Mouse (Mus musculus): ENCODE measurements around the gene Smarcal1. TPM values are rescaled to one million over a fixed set of nuclear protein-coding genes. Genes with fewer than 3 reads are reported as not detected.

Smarcal1 gene
- polyA plus RNA-seq, 1 experiment from 2014 or later, result 26.9 TPM

- H3K27me3 ChIP-seq, result no peaks in the 10 kb centered on the region
- H3K4me1 ChIP-seq, result peaks cover 13% of the 10 kb centered on the region; the same call in 1 of the 2 replicates
- H3K27ac ChIP-seq (replicated peaks), result peak overlapping the region; percentile 74
- WGBS, result 62% methylated on average over 20 of the region's 20 CpGs
- H3K36me3 ChIP-seq, result peaks cover 52% of the 10 kb centered on the region
- no peak overlapping the region for H3K4me3 ChIP-seq
- ATAC-seq (replicated peaks), result peak; percentile 77
- H3K9me3 ChIP-seq, result no peaks in the 10 kb centered on the region
- no peak overlapping the region for H3K9ac ChIP-seq (replicated peaks)
- H3K4me2 ChIP-seq (replicated peaks), result no peak overlapping the region
Measured at GRCm38 (mm10) chr1:72593340-72593951, 10.4 kb downstream of the Smarcal1 start.

GRCm38 (mm10) chr1:72595686-72596085 is 12.6 kb downstream of the Smarcal1 start:
- Histone ChIP-seq H3K36me3 (peaks cover 47% of the 10 kb centered on the region), H3K4me3 (no peak overlapping the region), H3K27ac (replicated peaks) (no peak overlapping the region), H3K9ac (replicated peaks) (no peak overlapping the region), H3K4me1 (peaks cover 22% of the 10 kb centered on the region), H3K4me2 (replicated peaks) (no peak overlapping the region), H3K9me3 (no peaks in the 10 kb centered on the region), H3K27me3 (no peaks in the 10 kb centered on the region)
- no peak for ATAC-seq (replicated peaks)
- 93% methylated on average over 12 of the region's 12 CpGs for WGBS

GRCm38 (mm10) chr1:72596231-72596630 is 13.2 kb downstream of the Smarcal1 start:
- no peak overlapping the region for H3K9ac ChIP-seq (replicated peaks)
- peaks cover 22% of the 10 kb centered on the region for H3K4me1 ChIP-seq
- WGBS, result 81% methylated on average over 5 of the region's 5 CpGs
- H3K27ac ChIP-seq (replicated peaks), result no peak overlapping the region
- H3K27me3 ChIP-seq, result no peaks in the 10 kb centered on the region
- no peaks in the 10 kb centered on the region for H3K9me3 ChIP-seq
- H3K4me2 ChIP-seq (replicated peaks), result no peak overlapping the region
- no peak for ATAC-seq (replicated peaks)
- no peak overlapping the region for H3K4me3 ChIP-seq
- peaks cover 48% of the 10 kb centered on the region for H3K36me3 ChIP-seq

DNA sequence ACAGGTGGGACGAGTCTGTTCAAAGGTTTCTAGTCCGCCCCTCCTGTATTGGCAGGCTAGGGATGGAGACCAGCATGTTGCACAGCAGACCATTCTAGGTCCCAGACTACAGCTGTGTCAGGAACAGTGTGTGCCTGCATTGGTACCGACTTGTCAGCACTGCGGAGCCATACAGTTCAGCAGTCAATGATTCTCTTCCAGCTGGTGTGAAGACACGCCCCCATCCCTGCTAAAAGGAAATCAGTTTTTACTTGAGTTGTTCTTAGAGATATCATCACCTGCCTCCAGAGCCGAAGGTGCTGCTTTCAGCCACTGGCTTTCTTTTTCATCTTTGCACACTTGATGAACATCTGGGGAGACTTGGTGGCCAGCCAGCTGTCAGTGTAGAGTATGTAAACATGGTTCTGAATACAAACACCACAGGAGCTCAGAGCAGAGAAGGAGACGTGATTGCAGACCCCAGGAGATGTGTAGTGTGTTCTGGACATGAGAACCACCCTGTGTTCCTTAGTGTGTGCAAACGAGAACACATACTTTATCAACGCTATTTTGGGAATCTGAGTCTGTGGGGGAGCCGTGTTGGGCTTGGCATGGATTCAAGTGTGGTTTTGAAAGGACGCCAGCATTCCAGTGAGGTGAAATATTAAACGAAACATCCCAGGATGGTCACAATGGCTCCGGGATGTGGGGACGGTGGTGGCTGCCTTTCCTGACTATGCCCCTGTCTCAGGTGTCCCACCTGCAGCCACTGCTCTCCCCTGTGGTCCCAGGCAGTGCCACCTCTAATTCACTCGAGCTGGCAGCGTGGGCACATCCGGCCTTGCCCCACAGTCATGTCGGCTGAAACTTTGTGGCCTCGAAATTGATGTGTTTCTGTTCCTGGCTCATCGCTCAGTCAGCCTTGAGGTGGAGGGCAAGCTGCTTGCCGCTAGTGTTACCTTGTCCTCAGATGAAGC is 16.4 kb downstream of the Smarcal1 start:
- Histone ChIP-seq H3K27me3 (no peaks in the 10 kb centered on the region), H3K4me2 (replicated peaks) (no peak overlapping the region), H3K4me3 (no peak overlapping the region), H3K36me3 (peaks cover 41% of the 10 kb centered on the region), H3K9me3 (no peaks in the 10 kb centered on the region), H3K27ac (replicated peaks) (no peak overlapping the region), H3K9ac (replicated peaks) (no peak overlapping the region), H3K4me1 (peaks cover 9% of the 10 kb centered on the region)
- no peak; the same call in 1 of the 2 replicates for ATAC-seq (replicated peaks)
- WGBS, result 60% methylated on average over 21 of the region's 21 CpGs

DNA sequence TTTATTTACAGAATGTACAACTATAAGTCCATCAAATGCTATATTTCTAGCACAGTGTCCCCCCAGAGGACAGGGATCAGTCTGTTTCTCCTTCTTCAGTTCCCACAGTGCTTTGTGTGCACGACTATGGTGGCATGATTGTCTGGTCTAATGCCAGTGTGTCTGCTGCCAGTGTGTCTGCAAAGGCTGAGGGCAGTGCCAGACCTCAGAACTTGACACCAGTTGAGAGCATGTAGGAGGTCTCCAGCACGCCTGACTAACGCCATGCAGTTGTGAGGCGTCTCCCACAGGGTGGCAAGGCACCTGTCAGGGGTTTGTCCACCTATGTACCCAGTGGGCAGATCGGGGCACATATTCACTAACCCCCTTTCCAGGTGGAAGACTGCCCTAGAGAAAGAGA is 17.7 kb downstream of the Smarcal1 start:
- Histone ChIP-seq H3K4me3 (no peak overlapping the region), H3K9ac (replicated peaks) (no peak overlapping the region), H3K36me3 (peaks cover 38% of the 10 kb centered on the region), H3K4me1 (peaks cover 9% of the 10 kb centered on the region), H3K27me3 (no peaks in the 10 kb centered on the region), H3K27ac (replicated peaks) (no peak overlapping the region), H3K9me3 (no peaks in the 10 kb centered on the region), H3K4me2 (replicated peaks) (no peak overlapping the region)
- 75% methylated on average over 5 of the region's 5 CpGs for WGBS
- 0 out of 2 replicates have a peak, but pooled peaks have one; percentile 20 for ATAC-seq (replicated peaks)

- Histone ChIP-seq H3K4me2 (replicated peaks) (no peak overlapping the region), H3K36me3 (peaks cover 39% of the 10 kb centered on the region), H3K9me3 (no peaks in the 10 kb centered on the region), H3K27ac (replicated peaks) (no peak overlapping the region), H3K27me3 (no peaks in the 10 kb centered on the region), H3K4me1 (peaks cover 9% of the 10 kb centered on the region), H3K4me3 (no peak overlapping the region), H3K9ac (replicated peaks) (no peak overlapping the region)
- no peak; the same call in 1 of the 2 replicates for ATAC-seq (replicated peaks)
- WGBS, result 91% methylated on average over 7 of the region's 7 CpGs
Measured at GRCm38 (mm10) chr1:72601233-72601632, 18.2 kb downstream of the Smarcal1 start.

GRCm38 (mm10) chr1:72602186-72602585 is 19.1 kb downstream of the Smarcal1 start:
- H3K9ac ChIP-seq (replicated peaks), result no peak overlapping the region
- no peaks in the 10 kb centered on the region for H3K9me3 ChIP-seq
- H3K36me3 ChIP-seq, result peaks cover 33% of the 10 kb centered on the region
- no peak overlapping the region for H3K4me2 ChIP-seq (replicated peaks)
- H3K4me1 ChIP-seq, result peaks cover 9% of the 10 kb centered on the region
- H3K4me3 ChIP-seq, result no peak overlapping the region
- no peak overlapping the region for H3K27ac ChIP-seq (replicated peaks)
- H3K27me3 ChIP-seq, result no peaks in the 10 kb centered on the region
- no peak for ATAC-seq (replicated peaks)
- whole genome bisulfite sequencing, result 87% methylated on average over 5 of the region's 5 CpGs

DNA sequence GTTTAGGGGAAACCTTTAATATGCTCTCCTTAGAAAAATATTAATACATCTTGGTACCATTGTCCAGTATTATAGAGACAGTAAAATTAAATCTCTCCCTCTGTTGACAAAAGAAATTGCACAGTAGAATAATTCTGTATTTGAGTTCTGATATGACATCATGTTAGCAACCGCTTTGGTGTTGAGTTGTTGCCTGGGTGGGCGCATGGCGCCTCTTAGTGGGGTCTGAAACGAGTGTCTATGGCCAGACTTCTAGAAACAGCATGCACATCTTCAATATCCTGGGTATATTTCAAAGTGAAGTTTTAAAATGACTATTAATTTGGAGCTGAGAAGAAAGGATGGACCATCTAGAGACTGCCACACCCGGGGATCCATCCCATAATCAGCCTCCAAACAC is 19.8 kb downstream of the Smarcal1 start:
- Histone ChIP-seq H3K9ac (replicated peaks) (no peak overlapping the region), H3K4me1 (peaks cover 9% of the 10 kb centered on the region), H3K9me3 (no peaks in the 10 kb centered on the region), H3K27ac (replicated peaks) (no peak overlapping the region), H3K4me3 (no peak overlapping the region), H3K36me3 (peaks cover 31% of the 10 kb centered on the region), H3K27me3 (no peaks in the 10 kb centered on the region), H3K4me2 (replicated peaks) (no peak overlapping the region)
- ATAC-seq (replicated peaks), result no peak
- WGBS, result 90% methylated on average over 5 of the region's 5 CpGs

- Histone ChIP-seq H3K4me1 (no peaks in the 10 kb centered on the region), H3K9ac (replicated peaks) (no peak overlapping the region), H3K4me2 (replicated peaks) (no peak overlapping the region), H3K27ac (replicated peaks) (no peak overlapping the region; the same call in 1 of the 2 replicates), H3K36me3 (peaks cover 35% of the 10 kb centered on the region), H3K27me3 (no peaks in the 10 kb centered on the region), H3K4me3 (no peak overlapping the region), H3K9me3 (no peaks in the 10 kb centered on the region)
- WGBS, result 55% methylated on average over 12 of the region's 12 CpGs
- no peak for ATAC-seq (replicated peaks)
Measured at GRCm38 (mm10) chr1:72606186-72606673, 23.2 kb downstream of the Smarcal1 start.

GRCm38 (mm10) chr1:72609129-72609528 is 26.1 kb downstream of the Smarcal1 start:
- Histone ChIP-seq H3K4me3 (no peak overlapping the region), H3K4me2 (replicated peaks) (no peak overlapping the region), H3K27ac (replicated peaks) (no peak overlapping the region), H3K9ac (replicated peaks) (no peak overlapping the region), H3K36me3 (peaks cover 49% of the 10 kb centered on the region), H3K4me1 (no peaks in the 10 kb centered on the region), H3K27me3 (no peaks in the 10 kb centered on the region), H3K9me3 (no peaks in the 10 kb centered on the region)
- WGBS, result 89% methylated on average over 10 of the region's 10 CpGs
- no peak for ATAC-seq (replicated peaks)

- no peak overlapping the region for H3K27ac ChIP-seq (replicated peaks)
- no peak for ATAC-seq (replicated peaks)
Measured at GRCm38 (mm10) chr1:72609887-72610877, 27.1 kb downstream of the Smarcal1 start.

More at GRCm38 (mm10) chr1:72609887-72610877, 27.1 kb downstream of the Smarcal1 start:
- H3K36me3 ChIP-seq, result peaks cover 60% of the 10 kb centered on the region
- H3K9me3 ChIP-seq, result no peaks in the 10 kb centered on the region
- H3K9ac ChIP-seq (replicated peaks), result no peak overlapping the region
- H3K27me3 ChIP-seq, result no peaks in the 10 kb centered on the region
- no peak overlapping the region for H3K4me2 ChIP-seq (replicated peaks)
- H3K4me1 ChIP-seq, result no peaks in the 10 kb centered on the region
- WGBS, result 85% methylated on average over 23 of the region's 23 CpGs
- no peak overlapping the region for H3K4me3 ChIP-seq
